Mouse (Mus musculus) liver, embryonic 18 days (tissue): ENCODE results near the gene Gatd1. TPM values are rescaled to one million over a fixed set of nuclear protein-coding genes. Genes with fewer than 3 reads are reported as not detected.

Source experiments
- polyA plus RNA-seq: library from polyadenylated mRNA; depleted of rRNA; stranded (reverse); fragments of >200 nt; gene quantifications from 2 replicates; pipeline ENCODE4 v1.2.3, GENCODE M21; 2012; rRNA removed

The Gatd1 gene
- 16.5 and 18.5 TPM in 2 replicates for polyA plus RNA-seq

GRCm38 (mm10) chr7:141413809-141414584 lies at the start of gene Gatd1:
Gene Gatd1 (minus strand): TSS chr7:141414136.

GRCm38 (mm10) chr7:141460391-141461113 lies 46.6 kb upstream of the Gatd1 start, which contains the start of gene Cracr2b:
Gene Cracr2b (plus strand): TSS chr7:141461094.

GRCm38 (mm10) chr7:141454967-141455551 lies 41.1 kb upstream of the Gatd1 start, which contains the start of gene Pnpla2:
Gene Pnpla2 (plus strand): TSS chr7:141455198.

GRCm38 (mm10) chr7:141447110-141447991 lies 33.4 kb upstream of the Gatd1 start, which contains the start of gene Rplp2:
Gene Rplp2 (plus strand): TSS chr7:141447370.

GRCm38 (mm10) chr7:141443828-141444237 lies 29.9 kb upstream of the Gatd1 start, which contains the start of gene Pidd1:
Gene Pidd1 (minus strand): TSS chr7:141444025.

GRCm38 (mm10) chr7:141437178-141438120 lies 23.5 kb upstream of the Gatd1 start, which contains the start of gene Slc25a22:
Gene Slc25a22 (minus strand): TSS chr7:141437892.

GRCm38 (mm10) chr7:141429310-141429709 lies 15.4 kb upstream of the Gatd1 start, which contains the start of gene Cend1:
Gene Cend1 (minus strand): TSS chr7:141429491.

GRCm38 (mm10) chr7:141391625-141392551 lies 22.0 kb downstream of the Gatd1 start, which contains the start of gene Taldo1:
Gene Taldo1 (plus strand): TSS chr7:141392199.

Other genes with a start within 250 kb of the Gatd1 start
- 45.4 and 45.9 TPM in 2 replicates for gene Rnh1, start 241.3 kb downstream of the Gatd1 start, polyA plus RNA-seq
- gene Hras, start 220.1 kb downstream of the Gatd1 start, polyA plus RNA-seq = 39.5 and 41.3 TPM in 2 replicates
- gene Lrrc56, start 220.0 kb downstream of the Gatd1 start, polyA plus RNA-seq = 3.1 and 3.4 TPM in 2 replicates
- 2.5 and 2.6 TPM in 2 replicates for gene Lmntd2, start 200.1 kb downstream of the Gatd1 start, polyA plus RNA-seq
- gene Rassf7, start 198.3 kb downstream of the Gatd1 start, polyA plus RNA-seq = 29.2 and 33.5 TPM in 2 replicates
- 6.8 and 9.2 TPM in 2 replicates for gene Phrf1, start 185.4 kb downstream of the Gatd1 start, polyA plus RNA-seq
- gene Irf7, start 147.7 kb downstream of the Gatd1 start, polyA plus RNA-seq = 54.2 and 82.1 TPM in 2 replicates
- gene Cdhr5, start 137.3 kb downstream of the Gatd1 start, polyA plus RNA-seq = 0.13 and 0.29 TPM in 2 replicates
- 0.12 and 0.37 TPM in 2 replicates for gene Sct, start 135.0 kb downstream of the Gatd1 start, polyA plus RNA-seq
- gene Drd4, start 122.1 kb downstream of the Gatd1 start, polyA plus RNA-seq = not detected in 2 replicates
- gene Deaf1, start 86.4 kb downstream of the Gatd1 start, polyA plus RNA-seq = 5.7 and 6.8 TPM in 2 replicates
- 11.9 and 13.7 TPM in 2 replicates for gene Tmem80, start 86.4 kb downstream of the Gatd1 start, polyA plus RNA-seq
- 35.8 and 50.7 TPM in 2 replicates for gene Eps8l2, start 75.3 kb downstream of the Gatd1 start, polyA plus RNA-seq
- gene Taldo1, start 21.9 kb downstream of the Gatd1 start, polyA plus RNA-seq = 174 and 190 TPM in 2 replicates
- 0.02 TPM in 2 replicates for gene Cend1, start 15.4 kb upstream of the Gatd1 start, polyA plus RNA-seq
- 25.7 and 31.3 TPM in 2 replicates for gene Slc25a22, start 23.8 kb upstream of the Gatd1 start, polyA plus RNA-seq
- 7.1 and 7.3 TPM in 2 replicates for gene Pidd1, start 29.9 kb upstream of the Gatd1 start, polyA plus RNA-seq
- 451 and 526 TPM in 2 replicates for gene Rplp2, start 33.2 kb upstream of the Gatd1 start, polyA plus RNA-seq
- 15.9 and 16.9 TPM in 2 replicates for gene Pnpla2, start 41.1 kb upstream of the Gatd1 start, polyA plus RNA-seq
- gene Cracr2b, start 47.0 kb upstream of the Gatd1 start, polyA plus RNA-seq = 4.1 and 4.5 TPM in 2 replicates
- gene Cd151, start 53.3 kb upstream of the Gatd1 start, polyA plus RNA-seq = 27.6 and 30.3 TPM in 2 replicates
- 14.7 and 16.5 TPM in 2 replicates for gene Polr2l, start 61.0 kb upstream of the Gatd1 start, polyA plus RNA-seq
- 43.8 and 59.1 TPM in 2 replicates for gene Tspan4, start 61.1 kb upstream of the Gatd1 start, polyA plus RNA-seq
- 14.0 and 15.5 TPM in 2 replicates for gene Chid1, start 125.7 kb upstream of the Gatd1 start, polyA plus RNA-seq
- gene Ap2a2, start 148.0 kb upstream of the Gatd1 start, polyA plus RNA-seq = 18.5 and 19.7 TPM in 2 replicates
- gene Muc6, start 241.2 kb upstream of the Gatd1 start, polyA plus RNA-seq = 0.18 and 0.38 TPM in 2 replicates